Mouse (Mus musculus) testis, postnatal 10 days (tissue): ENCODE measurements at regions not wholly inside any gene's neighbourhood (a gene's known extent, or its start where the extent isn't known, plus 50 kb on each side); places are given as distances from the start of the nearest gene placed in this dataset.

Experiments
- DNase-seq: peaks from one replicate; pipeline ENCODE4 v3.0.0; 2021; ENCODE audit warnings: low spot score

- DNase-seq: no peak
These were observed 337.8 kb downstream of the Zfp706 start for GRCm38 (mm10) chr15:36669748-36670147.

GRCm38 (mm10) chr15:36666566-36666965 is 341.0 kb downstream of the Zfp706 start:
- no peak for DNase-seq

- DNase-seq: no peak
These were observed 343.2 kb downstream of the Zfp706 start for GRCm38 (mm10) chr15:36664391-36664790.

- DNase-seq: no peak
These were observed 346.6 kb downstream of the Zfp706 start for GRCm38 (mm10) chr15:36660986-36661385.
